Comparison of ENCODE assay signal across 19 mouse cellular contexts in the genomic region with DNA sequence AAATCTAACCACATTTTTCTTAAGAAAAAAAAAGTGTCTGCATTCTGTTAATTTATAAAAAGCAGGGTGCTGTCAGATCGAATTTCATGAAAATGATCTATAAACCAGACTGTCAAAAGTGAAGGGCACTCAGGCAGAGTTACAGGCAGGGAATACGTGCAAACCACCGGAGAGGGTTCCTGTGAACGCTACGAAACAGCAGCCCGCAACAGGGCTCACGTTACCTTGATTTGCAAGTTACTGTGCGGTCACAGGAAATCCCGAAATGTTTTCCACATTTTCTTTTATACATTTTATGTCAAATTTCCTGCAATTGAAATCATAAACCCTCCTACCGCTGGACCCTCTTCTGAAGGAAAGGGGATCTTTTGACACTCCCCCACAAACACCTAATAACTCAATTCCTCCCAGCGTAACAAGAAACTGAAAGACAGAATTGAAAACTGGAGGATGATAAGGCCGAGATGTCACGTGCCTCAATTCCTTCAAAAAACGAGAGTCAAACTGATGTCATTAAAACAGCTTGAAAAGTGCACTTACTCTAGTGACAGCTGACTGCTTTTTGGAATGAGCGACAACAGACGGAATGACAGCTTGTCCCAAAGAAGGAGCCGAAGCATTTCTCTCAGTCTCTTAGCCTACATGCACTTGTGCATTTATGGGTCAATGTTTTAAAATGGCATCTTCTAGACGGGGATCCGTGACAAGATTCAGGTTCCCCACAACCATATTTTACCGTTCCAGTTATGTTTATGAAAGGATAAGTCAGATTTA. TPM values are rescaled to one million over a fixed set of nuclear protein-coding genes. Genes with fewer than 3 reads are reported as not detected.
DNase-seq lines count a peak whose midpoint lies in the region; ATAC-seq and TF ChIP-seq lines count a peak whose summit lies in the region.
"Had no signal": no experiment of that assay in that cellular context is flagged by ENCODE, and none has a peak within 500 bp of the region (broad histone marks: within the 10 kb centered on the region; RNA-seq: fewer than 3 reads in every experiment).

No protein-coding gene starts in this region.

- 0 out of 2 replicates have a peak overlapping the region, but pooled peaks have one; percentile 13 for H3K4me2 ChIP-seq in embryonic facial prominence, embryonic 11.5 days (ENCODE audit: low read depth, low read length)
- peak overlapping the region; percentile 7; the same call in 1 of the 2 replicates for H3K4me2 ChIP-seq in kidney, postnatal 0 days (ENCODE audit: low read length)
- H3K4me2 ChIP-seq in lung, embryonic 16.5 days (ENCODE audit: low read depth, low read length), result peak overlapping the region; percentile 5; the same call in 1 of the 2 replicates
- H3K4me2 ChIP-seq: forebrain, embryonic 13.5 days; heart, embryonic 11.5 days; hindbrain, embryonic 13.5 days; liver, embryonic 12.5 days; midbrain, embryonic 15.5 days had no signal

- WGBS in embryonic facial prominence, embryonic 11.5 days, result 53% methylated on average over 20 of the region's 20 CpGs
- WGBS in embryonic facial prominence, embryonic 10.5 days, result 68% methylated on average over 20 of the region's 20 CpGs
- WGBS in kidney, postnatal 0 days, result 36% methylated on average over 20 of the region's 20 CpGs
- 53% methylated on average over 20 of the region's 20 CpGs for WGBS in lung, embryonic 16.5 days

- peak; percentile 68 for DNase-seq in embryonic facial prominence, embryonic 11.5 days (ENCODE audit: low spot score)
- DNase-seq in embryonic facial prominence, embryonic 10.5 days (ENCODE audit: low spot score), result no peak
- no peak for DNase-seq in kidney, postnatal 0 days (ENCODE audit: low spot score)
- DNase-seq in kidney, postnatal 36 days, result no peak
- DNase-seq in lung, postnatal 10 days, result no peak
- no peak for DNase-seq in gastrocnemius, adult 2 months
- DNase-seq: cerebellum, adult 9-10 months; gastrocnemius, postnatal 36 days had no signal

- H3K36me3 ChIP-seq in embryonic facial prominence, embryonic 11.5 days (replicated peaks; ENCODE audit: control insufficient read depth, insufficient read depth, low read depth, low read length), result no peaks in the 10 kb centered on the region
- H3K36me3 ChIP-seq in embryonic facial prominence, embryonic 10.5 days (replicated peaks), result no peaks in the 10 kb centered on the region
- H3K36me3 ChIP-seq in kidney, postnatal 0 days (ENCODE audit: insufficient read depth, low read length), result no peaks in the 10 kb centered on the region
- no peaks in the 10 kb centered on the region; the same call in 1 of the 2 replicates for H3K36me3 ChIP-seq in lung, embryonic 16.5 days (ENCODE audit: control insufficient read depth, insufficient read depth, low read length)
- H3K36me3 ChIP-seq: midbrain, embryonic 15.5 days had no signal

- no peak for ATAC-seq in embryonic facial prominence, embryonic 11.5 days (replicated peaks; ENCODE audit: insufficient number of reproducible peaks, low FRiP score, low TSS enrichment, low read depth)
- ATAC-seq in kidney, postnatal 0 days (replicated peaks; ENCODE audit: low FRiP score, low read depth), result no peak
- no peak for ATAC-seq in lung, embryonic 16.5 days (ENCODE audit: low read depth)
- ATAC-seq: activated CD4-positive, CD25-positive, alpha-beta regulatory T cell, adult 4 months; forebrain, embryonic 13.5 days; inflammation-experienced regulatory T-cells, adult 6 months; liver, embryonic 12.5 days; midbrain, embryonic 15.5 days had no signal

- no peaks in the 10 kb centered on the region for H3K27me3 ChIP-seq in embryonic facial prominence, embryonic 11.5 days (ENCODE audit: control insufficient read depth, insufficient read depth, low read length)
- H3K27me3 ChIP-seq in embryonic facial prominence, embryonic 10.5 days (replicated peaks; ENCODE audit: low read depth, poor library complexity, severe bottlenecking), result peaks cover 11% of the 10 kb centered on the region; the same call in 1 of the 2 replicates
- no peaks in the 10 kb centered on the region for H3K27me3 ChIP-seq in kidney, postnatal 0 days (ENCODE audit: insufficient read depth, low read length)
- no peaks in the 10 kb centered on the region for H3K27me3 ChIP-seq in lung, embryonic 16.5 days (ENCODE audit: control insufficient read depth, insufficient read depth, low read depth, low read length)
- H3K27me3 ChIP-seq: forebrain, embryonic 13.5 days; liver, embryonic 12.5 days; megakaryocyte, embryonic 14.5 days had no signal

- H3K9ac ChIP-seq in embryonic facial prominence, embryonic 11.5 days (replicated peaks; ENCODE audit: low read length), result no peak overlapping the region
- H3K9ac ChIP-seq in kidney, postnatal 0 days (ENCODE audit: low read depth, low read length), result no peak overlapping the region
- no peak overlapping the region for H3K9ac ChIP-seq in lung, embryonic 16.5 days (ENCODE audit: low read length)
- H3K9ac ChIP-seq: forebrain, embryonic 13.5 days; hindbrain, embryonic 13.5 days; liver, embryonic 12.5 days; midbrain, embryonic 15.5 days had no signal

- no peaks in the 10 kb centered on the region for H3K4me1 ChIP-seq in embryonic facial prominence, embryonic 11.5 days (ENCODE audit: control insufficient read depth, insufficient read depth, low read length)
- H3K4me1 ChIP-seq in embryonic facial prominence, embryonic 10.5 days, result peaks cover 24% of the 10 kb centered on the region
- H3K4me1 ChIP-seq in kidney, postnatal 0 days (replicated peaks; ENCODE audit: insufficient read depth, low read length), result no peaks in the 10 kb centered on the region
- no peaks in the 10 kb centered on the region; the same call in 1 of the 2 replicates for H3K4me1 ChIP-seq in lung, embryonic 16.5 days (replicated peaks; ENCODE audit: control insufficient read depth, insufficient read depth, low read length)
- H3K4me1 ChIP-seq: forebrain, embryonic 13.5 days; hindbrain, embryonic 13.5 days; liver, embryonic 12.5 days; midbrain, embryonic 15.5 days had no signal

- TF ChIP-seq CTCF in kidney, postnatal 0 days (IDR thresholded peaks at IDR 0.05; ENCODE audit: low read depth), result no peak
- no peak for TF ChIP-seq CTCF in gastrocnemius, adult 2 months (IDR thresholded peaks at IDR 0.05)

- no peak overlapping the region for H3K27ac ChIP-seq in embryonic facial prominence, embryonic 11.5 days (replicated peaks; ENCODE audit: low read depth, low read length)
- H3K27ac ChIP-seq in embryonic facial prominence, embryonic 10.5 days (replicated peaks), result no peak overlapping the region
- no peak overlapping the region for H3K27ac ChIP-seq in kidney, postnatal 0 days
- no peak overlapping the region for H3K27ac ChIP-seq in lung, embryonic 16.5 days (ENCODE audit: low read length)
- no peak overlapping the region for H3K27ac ChIP-seq in gastrocnemius, adult 2 months
- H3K27ac ChIP-seq: forebrain, embryonic 13.5 days; hindbrain, embryonic 13.5 days; liver, embryonic 12.5 days; midbrain, embryonic 15.5 days had no signal

- no peak overlapping the region for H3K4me3 ChIP-seq in embryonic facial prominence, embryonic 11.5 days (ENCODE audit: low read depth, low read length)
- H3K4me3 ChIP-seq in embryonic facial prominence, embryonic 10.5 days, result no peak overlapping the region
- H3K4me3 ChIP-seq in kidney, postnatal 0 days (replicated peaks; ENCODE audit: low read depth, low read length), result no peak overlapping the region
- no peak overlapping the region for H3K4me3 ChIP-seq in lung, embryonic 16.5 days (ENCODE audit: low read length)
- H3K4me3 ChIP-seq in gastrocnemius, adult 2 months, result no peak overlapping the region
- H3K4me3 ChIP-seq: forebrain, embryonic 13.5 days; hindbrain, embryonic 13.5 days; liver, embryonic 12.5 days; megakaryocyte, embryonic 14.5 days; midbrain, embryonic 15.5 days; myocyte had no signal

- no peaks in the 10 kb centered on the region for H3K9me3 ChIP-seq in embryonic facial prominence, embryonic 11.5 days (replicated peaks; ENCODE audit: control insufficient read depth, low read length)
- no peaks in the 10 kb centered on the region for H3K9me3 ChIP-seq in embryonic facial prominence, embryonic 10.5 days
- H3K9me3 ChIP-seq in kidney, postnatal 0 days (replicated peaks; ENCODE audit: low read length), result no peaks in the 10 kb centered on the region
- H3K9me3 ChIP-seq in lung, embryonic 16.5 days (ENCODE audit: control insufficient read depth, low read length), result no peaks in the 10 kb centered on the region
- H3K9me3 ChIP-seq: forebrain, embryonic 13.5 days; G1E; hindbrain, embryonic 13.5 days; liver, embryonic 12.5 days; megakaryocyte, embryonic 14.5 days; midbrain, embryonic 15.5 days had no signal

- intact Hi-C loops in gastrocnemius, adult 2 months (cut with DNase I), result no loop called here

RNA-seq across cellular contexts. Expression of a gene that starts 39.3 kb away (rescaled TPM):
- polyA plus RNA-seq in embryonic facial prominence, embryonic 11.5 days (2014; fragmentation: Nextera tagmentation; extraction: Ambion mirVana), result 7.4 and 8.4 TPM in 2 replicates
- 3.5 and 6.7 TPM in 2 replicates for polyA plus RNA-seq in embryonic facial prominence, embryonic 10.5 days (2016; fragmentation: Nextera tagmentation; extraction: Ambion mirVana)
- polyA plus RNA-seq in kidney, postnatal 0 days (2015; fragmentation: Nextera tagmentation; extraction: Ambion mirVana), result 43.5 and 44.3 TPM in 2 replicates
- 2.1 and 2.2 TPM in 2 replicates for polyA plus RNA-seq in lung, embryonic 16.5 days (2015; fragmentation: Nextera tagmentation; extraction: Ambion mirVana)
- total RNA-seq in gastrocnemius, adult 2 months (2021), result 1 to 10 TPM; 1.2 to 1.4 TPM
- polyA plus RNA-seq: G1E, myocyte had no signal
